In genomic region chr5:139232083-139232482, GRCm38 (mm10) we compare ENCODE assay signal across 23 mouse cellular contexts.
"Had no signal": no experiment of that assay in that cellular context is flagged by ENCODE, and none has a peak within 500 bp of the region (broad histone marks: within the 10 kb centered on the region; RNA-seq: fewer than 3 reads in every experiment).

No protein-coding gene starts in this region.

- H3K9me3 ChIP-seq: intestine, embryonic 15.5 days; limb, embryonic 10.5 days; limb, embryonic 13.5 days; lung, embryonic 15.5 days; midbrain, embryonic 12.5 days; midbrain, embryonic 15.5 days; neural tube, embryonic 12.5 days; neural tube, embryonic 15.5 days had no signal

- H3K4me3 ChIP-seq: intestine, embryonic 15.5 days; layer of hippocampus, adult 2 months; limb, embryonic 10.5 days; limb, embryonic 13.5 days; lung, embryonic 15.5 days; midbrain, embryonic 12.5 days; midbrain, embryonic 15.5 days; neural tube, embryonic 12.5 days; neural tube, embryonic 15.5 days had no signal

- H3K9ac ChIP-seq: intestine, embryonic 15.5 days; limb, embryonic 13.5 days; lung, embryonic 15.5 days; midbrain, embryonic 12.5 days; midbrain, embryonic 15.5 days; neural tube, embryonic 12.5 days; neural tube, embryonic 15.5 days had no signal

- H3K4me2 ChIP-seq: intestine, embryonic 15.5 days; limb, embryonic 13.5 days; lung, embryonic 15.5 days; midbrain, embryonic 12.5 days; midbrain, embryonic 15.5 days; neural tube, embryonic 12.5 days; neural tube, embryonic 15.5 days had no signal

- H3K4me1 ChIP-seq: intestine, embryonic 15.5 days; limb, embryonic 10.5 days; limb, embryonic 13.5 days; lung, embryonic 15.5 days; midbrain, embryonic 12.5 days; midbrain, embryonic 15.5 days; neural tube, embryonic 12.5 days; neural tube, embryonic 15.5 days had no signal

- H3K27ac ChIP-seq: intestine, embryonic 15.5 days; kidney, postnatal 0 days; limb, embryonic 10.5 days; limb, embryonic 13.5 days; lung, embryonic 15.5 days; midbrain, embryonic 12.5 days; midbrain, embryonic 15.5 days; neural tube, embryonic 12.5 days; neural tube, embryonic 15.5 days; stomach, postnatal 0 days had no signal

- DNase-seq: kidney, adult 11 months; kidney, adult 9 months; kidney, postnatal 25 days; layer of hippocampus, adult 9-11 months; lung, adult 18-20 months; lung, postnatal 10 days; lung, postnatal 36 days; right cerebral cortex, adult 18-20 months; right cerebral cortex, postnatal 14 days; right cerebral cortex, postnatal 4 days; thymus, adult 2 months; thymus, postnatal 14 days had no signal

- ATAC-seq: intestine, embryonic 15.5 days; midbrain, embryonic 15.5 days had no signal

- H3K27me3 ChIP-seq: intestine, embryonic 15.5 days; limb, embryonic 13.5 days; lung, embryonic 15.5 days; midbrain, embryonic 12.5 days; midbrain, embryonic 15.5 days; neural tube, embryonic 12.5 days; neural tube, embryonic 15.5 days had no signal
